Mouse (Mus musculus) hindbrain, embryonic 12.5 days (tissue): ENCODE data around the gene Sesn2. TPM values are rescaled to one million over a fixed set of nuclear protein-coding genes. Genes with fewer than 3 reads are reported as not detected.

Experiments
- ATAC-seq: fragments of 200-750 bp; cut with Nextera tagmentation; 2 replicates; pipeline ENCODE4 v1.8.0; 2017; ENCODE audit warnings: moderate TSS enrichment; ENCODE audit not compliant: low FRiP score
- H3K27ac ChIP-seq: fragments of 300-500 bp; sonication (generic); 2 replicates; pipeline ENCODE4 v1.5.1; 2016; ENCODE audit warnings: mild to moderate bottlenecking
- H3K27me3 ChIP-seq: fragments of 300-500 bp; sonication (generic); 2 replicates; pipeline ENCODE4 v1.6.1; 2016; ENCODE audit warnings: mild to moderate bottlenecking
- H3K36me3 ChIP-seq: fragments of 300-500 bp; sonication (generic); 2 replicates; pipeline ENCODE4 v1.6.1; 2016; ENCODE audit warnings: mild to moderate bottlenecking
- H3K4me1 ChIP-seq: fragments of 300-500 bp; sonication (generic); 2 replicates; pipeline ENCODE4 v1.6.1; 2016
- H3K4me2 ChIP-seq: fragments of 300-500 bp; sonication (generic); replicated peaks from 2 replicates; pipeline ENCODE4 v1.6.1; 2016; ENCODE audit warnings: mild to moderate bottlenecking
- H3K4me3 ChIP-seq: fragments of 300-500 bp; sonication (generic); 2 replicates; pipeline ENCODE4 v1.5.1; 2016; ENCODE audit warnings: mild to moderate bottlenecking
- H3K9ac ChIP-seq: fragments of 300-500 bp; sonication (generic); 2 replicates; pipeline ENCODE4 v1.6.1; 2016; ENCODE audit warnings: mild to moderate bottlenecking, moderate library complexity
- H3K9me3 ChIP-seq: fragments of 300-500 bp; sonication (generic); replicated peaks from 2 replicates; pipeline ENCODE4 v1.6.1; 2016; ENCODE audit warnings: mild to moderate bottlenecking
- WGBS: fragments of 180-500 bp; shearing (Covaris S2); methylation state at CpG from one replicate; pipeline ENCODE4 v1.1.7; 2016; 5-methylcytosine and 5-hydroxymethylcytosine counted together
- polyA plus RNA-seq: library from polyadenylated mRNA; unstranded; fragments of >200 nt; fragmentation: Nextera tagmentation; extraction: Ambion mirVana; gene quantifications from 2 replicates; pipeline ENCODE4 v1.2.1, GENCODE M21; 2016

The Sesn2 gene
- polyA plus RNA-seq, 1 experiment from 2014 or later = 12.1 TPM

GRCm38 (mm10) chr4:132530033-132530804, 19.9 kb upstream of the Sesn2 start:
- no peak overlapping the region for H3K4me2 ChIP-seq
- H3K27me3 ChIP-seq = no peaks in the 10 kb centered on the region
- no peak overlapping the region for H3K9ac ChIP-seq
- peaks cover 19% of the 10 kb centered on the region for H3K36me3 ChIP-seq
- H3K9me3 ChIP-seq = no peaks in the 10 kb centered on the region
- H3K27ac ChIP-seq = no peak overlapping the region; the same call in 1 of the 2 replicates
- H3K4me3 ChIP-seq = no peak overlapping the region
- ATAC-seq = no peak
- peaks cover 18% of the 10 kb centered on the region for H3K4me1 ChIP-seq
- WGBS = 96% methylated on average over 20 of the region's 20 CpGs

GRCm38 (mm10) chr4:132529344-132529743, 19.0 kb upstream of the Sesn2 start:
- Histone ChIP-seq H3K4me3 (no peak overlapping the region), H3K9me3 (no peaks in the 10 kb centered on the region), H3K9ac (no peak overlapping the region), H3K27ac (no peak overlapping the region), H3K36me3 (peaks cover 19% of the 10 kb centered on the region), H3K4me2 (no peak overlapping the region), H3K4me1 (peaks cover 18% of the 10 kb centered on the region), H3K27me3 (no peaks in the 10 kb centered on the region)
- WGBS = 88% methylated on average over 4 of the region's 4 CpGs
- ATAC-seq = no peak

- Histone ChIP-seq H3K9me3 (no peaks in the 10 kb centered on the region), H3K27me3 (no peaks in the 10 kb centered on the region), H3K4me2 (no peak overlapping the region), H3K27ac (no peak overlapping the region), H3K36me3 (peaks cover 19% of the 10 kb centered on the region), H3K4me3 (no peak overlapping the region), H3K4me1 (peaks cover 13% of the 10 kb centered on the region), H3K9ac (no peak overlapping the region)
- WGBS = 92% methylated on average over 8 of the region's 8 CpGs
- no peak for ATAC-seq
These were observed 17.7 kb upstream of the Sesn2 start for GRCm38 (mm10) chr4:132527917-132528522.

- Histone ChIP-seq H3K27me3 (no peaks in the 10 kb centered on the region), H3K4me1 (peaks cover 3% of the 10 kb centered on the region), H3K9me3 (no peaks in the 10 kb centered on the region), H3K9ac (no peak overlapping the region), H3K36me3 (peaks cover 19% of the 10 kb centered on the region), H3K4me3 (no peak overlapping the region), H3K4me2 (no peak overlapping the region), H3K27ac (no peak overlapping the region)
- no peak for ATAC-seq
- WGBS = 51% methylated on average over 2 of the region's 2 CpGs
These were observed 16.4 kb upstream of the Sesn2 start for GRCm38 (mm10) chr4:132526678-132527077.

GRCm38 (mm10) chr4:132524808-132525207, 14.5 kb upstream of the Sesn2 start:
- no peak for ATAC-seq
- no peaks in the 10 kb centered on the region for H3K27me3 ChIP-seq
- H3K9me3 ChIP-seq = no peaks in the 10 kb centered on the region
- H3K27ac ChIP-seq = no peak overlapping the region; the same call in 1 of the 2 replicates
- 53% methylated on average over 6 of the region's 6 CpGs for WGBS
- peaks cover 5% of the 10 kb centered on the region for H3K36me3 ChIP-seq
- no peak overlapping the region for H3K4me3 ChIP-seq
- H3K4me1 ChIP-seq = no peaks in the 10 kb centered on the region
- no peak overlapping the region for H3K9ac ChIP-seq
- H3K4me2 ChIP-seq = no peak overlapping the region

- Histone ChIP-seq H3K9ac (no peak overlapping the region), H3K4me2 (no peak overlapping the region), H3K27ac (no peak overlapping the region; the same call in 1 of the 2 replicates), H3K4me1 (no peaks in the 10 kb centered on the region), H3K9me3 (no peaks in the 10 kb centered on the region), H3K4me3 (no peak overlapping the region), H3K36me3 (peaks cover 1% of the 10 kb centered on the region; the same call in 1 of the 2 replicates), H3K27me3 (no peaks in the 10 kb centered on the region)
- 17% methylated on average over 11 of the region's 11 CpGs for WGBS
- no peak for ATAC-seq
These were observed 14.0 kb upstream of the Sesn2 start for GRCm38 (mm10) chr4:132524321-132524741.

GRCm38 (mm10) chr4:132519188-132519587, 8.9 kb upstream of the Sesn2 start:
- H3K9me3 ChIP-seq = no peaks in the 10 kb centered on the region
- H3K4me2 ChIP-seq = no peak overlapping the region
- H3K27me3 ChIP-seq = no peaks in the 10 kb centered on the region
- no peak overlapping the region for H3K4me3 ChIP-seq
- H3K9ac ChIP-seq = no peak overlapping the region
- ATAC-seq = no peak
- H3K36me3 ChIP-seq = no peaks in the 10 kb centered on the region
- H3K4me1 ChIP-seq = peaks cover 9% of the 10 kb centered on the region; the same call in 1 of the 2 replicates
- no peak overlapping the region for H3K27ac ChIP-seq
- WGBS = 96% methylated on average over 3 of the region's 3 CpGs

- no peaks in the 10 kb centered on the region for H3K9me3 ChIP-seq
- H3K27me3 ChIP-seq = peaks cover 6% of the 10 kb centered on the region; the same call in 1 of the 2 replicates
- H3K36me3 ChIP-seq = no peaks in the 10 kb centered on the region
- no peak for ATAC-seq
- no peak overlapping the region for H3K27ac ChIP-seq
- H3K9ac ChIP-seq = no peak overlapping the region
- 64% methylated on average over 8 of the region's 8 CpGs for WGBS
- H3K4me2 ChIP-seq = no peak overlapping the region
- H3K4me1 ChIP-seq = peaks cover 12% of the 10 kb centered on the region; the same call in 1 of the 2 replicates
- H3K4me3 ChIP-seq = no peak overlapping the region
These were observed 7.8 kb upstream of the Sesn2 start for GRCm38 (mm10) chr4:132518066-132518465.

GRCm38 (mm10) chr4:132515369-132516155, 5.3 kb upstream of the Sesn2 start:
- peaks cover 12% of the 10 kb centered on the region; the same call in 1 of the 2 replicates for H3K4me1 ChIP-seq
- no peaks in the 10 kb centered on the region for H3K9me3 ChIP-seq
- peaks cover 6% of the 10 kb centered on the region; the same call in 1 of the 2 replicates for H3K27me3 ChIP-seq
- H3K36me3 ChIP-seq = no peaks in the 10 kb centered on the region
- WGBS = 20% methylated on average over 22 of the region's 22 CpGs
- peak overlapping the region; percentile 57; the same call in 1 of the 2 replicates for H3K27ac ChIP-seq
- peak overlapping the region; percentile 38 for H3K4me3 ChIP-seq
- peak overlapping the region; percentile 33; the same call in 1 of the 2 replicates for H3K9ac ChIP-seq
- H3K4me2 ChIP-seq = peak overlapping the region; percentile 89
- ATAC-seq = peak; percentile 93

GRCm38 (mm10) chr4:132514555-132515135, 4.3 kb upstream of the Sesn2 start:
- peak overlapping the region; percentile 57; the same call in 1 of the 2 replicates for H3K27ac ChIP-seq
- no peaks in the 10 kb centered on the region for H3K9me3 ChIP-seq
- peaks cover 6% of the 10 kb centered on the region; the same call in 1 of the 2 replicates for H3K27me3 ChIP-seq
- peak overlapping the region; percentile 89 for H3K4me2 ChIP-seq
- H3K4me1 ChIP-seq = peaks cover 12% of the 10 kb centered on the region; the same call in 1 of the 2 replicates
- ATAC-seq = no peak
- H3K36me3 ChIP-seq = no peaks in the 10 kb centered on the region
- peak overlapping the region; percentile 38 for H3K4me3 ChIP-seq
- H3K9ac ChIP-seq = peak overlapping the region; percentile 33
- 2% methylated on average over 21 of the region's 21 CpGs for WGBS

GRCm38 (mm10) chr4:132513395-132514273, 3.3 kb upstream of the Sesn2 start:
- ATAC-seq = no peak
- Histone ChIP-seq H3K27me3 (peaks cover 6% of the 10 kb centered on the region; the same call in 1 of the 2 replicates), H3K27ac (no peak overlapping the region), H3K9ac (no peak overlapping the region), H3K36me3 (no peaks in the 10 kb centered on the region), H3K4me1 (peaks cover 16% of the 10 kb centered on the region; the same call in 1 of the 2 replicates), H3K4me2 (no peak overlapping the region), H3K4me3 (no peak overlapping the region), H3K9me3 (no peaks in the 10 kb centered on the region)
- 33% methylated on average over 14 of the region's 14 CpGs for WGBS
